ENCODE assay signal across 8 mouse cellular contexts in the genomic region with DNA sequence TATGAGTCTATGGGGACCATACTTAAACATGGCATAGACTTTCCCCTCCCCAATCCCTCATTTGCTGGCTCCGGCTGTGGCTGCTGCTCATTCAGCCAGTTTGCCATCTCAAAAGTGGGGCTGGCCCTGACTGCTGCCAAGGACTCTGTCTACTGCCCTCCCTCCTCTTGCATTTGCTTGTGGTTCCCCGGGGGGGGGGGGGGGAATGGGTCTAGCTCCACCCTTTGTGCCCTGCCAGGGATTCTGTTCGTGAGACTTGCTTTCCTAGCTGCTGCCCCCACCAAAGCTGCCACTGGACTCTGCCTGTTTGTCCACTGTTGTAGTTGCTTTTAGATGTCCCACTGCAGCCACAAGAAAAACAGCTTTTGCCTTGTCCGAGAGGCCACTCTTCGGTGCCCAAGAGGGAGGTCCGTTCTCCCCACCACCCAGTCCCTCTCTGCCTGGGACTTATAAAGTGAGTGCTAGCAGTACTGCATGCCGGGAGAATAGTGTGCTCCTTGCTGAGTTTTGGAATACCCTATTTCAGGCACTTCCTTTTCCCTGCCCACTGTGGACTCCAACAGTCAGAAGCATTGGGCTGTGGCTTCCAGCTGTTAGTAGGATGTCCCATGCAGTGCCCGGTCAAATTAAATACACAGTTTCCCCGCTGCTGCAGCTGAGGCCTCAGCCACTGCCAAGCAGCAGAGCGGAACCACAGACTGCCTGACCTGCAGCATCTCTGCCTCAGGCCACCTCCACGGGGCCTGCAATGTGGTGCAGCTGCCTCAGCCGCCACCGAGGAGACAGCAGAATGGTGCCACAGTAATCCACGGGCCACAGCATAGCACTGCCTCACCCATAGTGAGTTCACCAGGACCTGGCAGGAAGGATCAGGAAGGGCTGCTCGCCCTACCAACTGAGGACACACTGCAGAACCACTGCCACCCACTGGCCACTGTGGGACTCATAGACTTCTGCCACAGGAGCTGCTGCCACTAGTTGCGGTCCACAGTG. TPM values are rescaled to one million over a fixed set of nuclear protein-coding genes. Genes with fewer than 3 reads are reported as not detected.
A peak's percentile ranks its signal among the peaks of the same experiment; 100 is the strongest.
DNase-seq lines count a peak whose midpoint lies in the region; ATAC-seq lines count a peak whose summit lies in the region.

No protein-coding gene starts in this region.

- no peak overlapping the region for H3K4me2 ChIP-seq in intestine, embryonic 14.5 days (ENCODE audit: low read length)

- no peaks in the 10 kb centered on the region for H3K4me1 ChIP-seq in intestine, embryonic 14.5 days (replicated peaks; ENCODE audit: control insufficient read depth, insufficient read depth, low read length)

- no peaks in the 10 kb centered on the region for H3K9me3 ChIP-seq in intestine, embryonic 14.5 days (ENCODE audit: control insufficient read depth, low read length)

- H3K4me3 ChIP-seq in intestine, embryonic 14.5 days (ENCODE audit: low read depth, low read length), result no peak overlapping the region

- no peaks in the 10 kb centered on the region for H3K27me3 ChIP-seq in intestine, embryonic 14.5 days (replicated peaks; ENCODE audit: control insufficient read depth, insufficient read depth, low read length)

- no peak overlapping the region for H3K9ac ChIP-seq in intestine, embryonic 14.5 days (ENCODE audit: low read length)

- ATAC-seq in intestine, embryonic 14.5 days (replicated peaks; ENCODE audit: low FRiP score, low TSS enrichment, low read depth), result peak; percentile 80
- ATAC-seq in megakaryocyte-erythroid progenitor cell, adult 5-6 weeks (replicated peaks; ENCODE audit: low FRiP score, low TSS enrichment, poor library complexity, severe bottlenecking), result peak; percentile 93

- intact Hi-C loops in left cerebral cortex, postnatal 10 days (cut with DNase I), result loop anchor here (2.0 to 5.0 kb wide), 2 partner anchors 62 to 150 kb away; a partner anchor contains a TSS

- peak; percentile 89 to 96 for DNase-seq in adrenal gland, adult (ENCODE audit: inconsistent age in 2 of 2, low spot score in 1 of 2)
- peak; percentile 81 for DNase-seq in embryo, embryonic 10.5 days (ENCODE audit: low spot score)
- peak; percentile 82 for DNase-seq in gastrocnemius, postnatal 25 days
- peak; percentile 71 for DNase-seq in intestine, embryonic 14.5 days (ENCODE audit: low spot score)
- DNase-seq in left cerebral cortex, postnatal 10 days (ENCODE audit: extremely low spot score in 1 of 2, low spot score in 2 of 2), result peak; percentile 77 to 85
- DNase-seq in right cerebral cortex, postnatal 14 days, result peak; percentile 74
- peak; percentile 60 for DNase-seq in urinary bladder, postnatal 25 days (ENCODE audit: low spot score)

- 30% methylated on average over 16 of the region's 16 CpGs for WGBS in intestine, embryonic 14.5 days

- H3K27ac ChIP-seq in intestine, embryonic 14.5 days (ENCODE audit: low read depth), result no peak overlapping the region

- H3K36me3 ChIP-seq in intestine, embryonic 14.5 days (ENCODE audit: control insufficient read depth, insufficient read depth, low read length), result no peaks in the 10 kb centered on the region

RNA-seq across cellular contexts. Expression of a gene that starts 10.1 kb away (rescaled TPM):
- total RNA-seq in gastrocnemius, postnatal 25 days (2021), result not detected
- polyA plus RNA-seq in intestine, embryonic 14.5 days (2014; fragmentation: Nextera tagmentation; extraction: Ambion mirVana), result not detected in 2 replicates
- not detected for total RNA-seq in left cerebral cortex, postnatal 10 days (2021)
- not detected in 2 replicates for total RNA-seq in megakaryocyte-erythroid progenitor cell, adult 5-6 weeks (2014; fragmentation: Nextera tagmentation)
- not detected in 2 replicates for total RNA-seq in megakaryocyte-erythroid progenitor cell, adult 5-6 weeks (2017)

RNA-seq across cellular contexts. Expression of a gene that starts 16.1 kb away (rescaled TPM):
- not detected for total RNA-seq in gastrocnemius, postnatal 25 days (2021)
- polyA plus RNA-seq in intestine, embryonic 14.5 days (2014; fragmentation: Nextera tagmentation; extraction: Ambion mirVana), result 0.12 TPM in 1 of 2 replicates, not detected in the other
- not detected for total RNA-seq in left cerebral cortex, postnatal 10 days (2021)
- total RNA-seq in megakaryocyte-erythroid progenitor cell, adult 5-6 weeks (2014; fragmentation: Nextera tagmentation), result not detected in 2 replicates
- total RNA-seq in megakaryocyte-erythroid progenitor cell, adult 5-6 weeks (2017), result not detected in 2 replicates

RNA-seq across cellular contexts. Expression of a gene that starts 23.3 kb away (rescaled TPM):
- total RNA-seq in gastrocnemius, postnatal 25 days (2021), result under 1 TPM in 1 of 2 experiments, not detected in 1; 0.27 TPM
- not detected in 2 replicates for polyA plus RNA-seq in intestine, embryonic 14.5 days (2014; fragmentation: Nextera tagmentation; extraction: Ambion mirVana)
- total RNA-seq in left cerebral cortex, postnatal 10 days (2021), result not detected
- not detected in 2 replicates for total RNA-seq in megakaryocyte-erythroid progenitor cell, adult 5-6 weeks (2014; fragmentation: Nextera tagmentation)
- total RNA-seq in megakaryocyte-erythroid progenitor cell, adult 5-6 weeks (2017), result not detected in 2 replicates

RNA-seq across cellular contexts. Expression of a gene that starts 37.0 kb away (rescaled TPM):
- 10 to 100 TPM; 11.7 to 13.3 TPM for total RNA-seq in gastrocnemius, postnatal 25 days (2021)
- polyA plus RNA-seq in intestine, embryonic 14.5 days (2014; fragmentation: Nextera tagmentation; extraction: Ambion mirVana), result 8.4 and 8.5 TPM in 2 replicates
- 10 to 100 TPM; 10.7 to 11.5 TPM for total RNA-seq in left cerebral cortex, postnatal 10 days (2021)
- total RNA-seq in megakaryocyte-erythroid progenitor cell, adult 5-6 weeks (2014; fragmentation: Nextera tagmentation), result 4.8 TPM in 1 of 2 replicates, not detected in the other
- 0.46 TPM in 1 of 2 replicates, not detected in the other for total RNA-seq in megakaryocyte-erythroid progenitor cell, adult 5-6 weeks (2017)
